23 mouse cellular contexts compared by ENCODE assay signal in genomic region chr6:86076525-86076924, GRCm38 (mm10). TPM values are rescaled to one million over a fixed set of nuclear protein-coding genes. Genes with fewer than 3 reads are reported as not detected.
DNase-seq lines count a peak whose midpoint lies in the region; ATAC-seq and TF ChIP-seq lines count a peak whose summit lies in the region.
"Had no signal": no experiment of that assay in that cellular context is flagged by ENCODE, and none has a peak within 500 bp of the region (broad histone marks: within the 10 kb centered on the region; RNA-seq: fewer than 3 reads in every experiment).

No protein-coding gene starts in this region.

- no peaks in the 10 kb centered on the region for H3K79me2 ChIP-seq in heart, adult 2 months (replicated peaks; ENCODE audit: control insufficient read depth, insufficient read depth, low read length)

- no peak overlapping the region for H3K9ac ChIP-seq in heart, embryonic 12.5 days
- H3K9ac ChIP-seq in heart, adult 2 months (ENCODE audit: low read depth, low read length) = no peak overlapping the region
- no peak overlapping the region for H3K9ac ChIP-seq in liver, embryonic 11.5 days (ENCODE audit: low read depth, low read length)
- no peak overlapping the region for H3K9ac ChIP-seq in liver, postnatal 0 days (replicated peaks)
- H3K9ac ChIP-seq: embryonic facial prominence, embryonic 15.5 days; neural tube, embryonic 13.5 days had no signal

- no peaks in the 10 kb centered on the region for H3K9me3 ChIP-seq in heart, embryonic 12.5 days (replicated peaks)
- no peaks in the 10 kb centered on the region for H3K9me3 ChIP-seq in liver, embryonic 11.5 days (ENCODE audit: control insufficient read depth, low read length)
- no peaks in the 10 kb centered on the region for H3K9me3 ChIP-seq in liver, postnatal 0 days (ENCODE audit: low read length)
- H3K9me3 ChIP-seq: embryonic facial prominence, embryonic 15.5 days; forebrain, embryonic 10.5 days; midbrain, embryonic 10.5 days; neural tube, embryonic 13.5 days had no signal

- H3K36me3 ChIP-seq in heart, embryonic 12.5 days = no peaks in the 10 kb centered on the region
- no peaks in the 10 kb centered on the region for H3K36me3 ChIP-seq in heart, adult 2 months (ENCODE audit: control insufficient read depth, insufficient read depth, low read length)
- no peaks in the 10 kb centered on the region for H3K36me3 ChIP-seq in liver, embryonic 11.5 days (ENCODE audit: control insufficient read depth, insufficient read depth, low read length)
- H3K36me3 ChIP-seq in liver, postnatal 0 days (replicated peaks; ENCODE audit: insufficient read depth, low read length) = no peaks in the 10 kb centered on the region
- H3K36me3 ChIP-seq: embryonic facial prominence, embryonic 15.5 days; forebrain, embryonic 10.5 days; midbrain, embryonic 10.5 days; neural tube, embryonic 13.5 days had no signal

- peak; percentile 51; the same call in 1 of the 2 replicates for ATAC-seq in heart, embryonic 12.5 days (ENCODE audit: insufficient number of reproducible peaks, low FRiP score)
- ATAC-seq in liver, embryonic 11.5 days (replicated peaks; ENCODE audit: low FRiP score) = no peak
- no peak for ATAC-seq in liver, postnatal 0 days
- ATAC-seq: activated CD4-positive, CD25-positive, alpha-beta regulatory T cell, adult 4 months; hindbrain, postnatal 0 days; intestine, embryonic 16.5 days; midbrain, embryonic 16.5 days had no signal

- no peak overlapping the region for H3K4me3 ChIP-seq in heart, embryonic 12.5 days
- H3K4me3 ChIP-seq in heart, adult 2 months = no peak overlapping the region
- no peak overlapping the region for H3K4me3 ChIP-seq in bone marrow, adult 2 months (replicated peaks; ENCODE audit: control insufficient read depth, low read depth, low read length)
- H3K4me3 ChIP-seq in liver, embryonic 11.5 days (ENCODE audit: low read depth, low read length) = no peak overlapping the region
- no peak overlapping the region for H3K4me3 ChIP-seq in liver, postnatal 0 days (ENCODE audit: low read depth, low read length)
- H3K4me3 ChIP-seq: embryonic facial prominence, embryonic 15.5 days; forebrain, embryonic 10.5 days; gastrocnemius, adult 2 months; midbrain, embryonic 10.5 days; myocyte; neural tube, embryonic 13.5 days had no signal

- no peak for DNase-seq in heart, adult 2 months
- DNase-seq in liver, embryonic 11.5 days (ENCODE audit: low spot score) = no peak
- no peak for DNase-seq in liver, postnatal 0 days
- DNase-seq in cerebellum, postnatal 36 days = no peak
- no peak for DNase-seq in lung, postnatal 10 days
- DNase-seq: adrenal gland, postnatal 10 days; B cell, adult 2 months; cerebellum, adult 9-10 months; gastrocnemius, adult 2 months; kidney, postnatal 36 days; layer of hippocampus, adult 9-11 months; thymus, postnatal 14 days had no signal

- 0 out of 2 replicates have a peak overlapping the region, but pooled peaks have one; percentile 58 for H3K27ac ChIP-seq in heart, embryonic 12.5 days (ENCODE audit: poor library complexity, severe bottlenecking)
- no peak overlapping the region for H3K27ac ChIP-seq in heart, adult 2 months
- 0 out of 2 replicates have a peak overlapping the region, but pooled peaks have one; percentile 13 for H3K27ac ChIP-seq in bone marrow, adult 2 months (ENCODE audit: control insufficient read depth, insufficient read depth, low read depth, low read length, poor library complexity)
- peak overlapping the region; percentile 53 for H3K27ac ChIP-seq in liver, embryonic 11.5 days (ENCODE audit: low read depth, low read length)
- H3K27ac ChIP-seq in liver, postnatal 0 days (ENCODE audit: low read depth) = peak overlapping the region; percentile 83; the same call in 1 of the 2 replicates
- H3K27ac ChIP-seq: embryonic facial prominence, embryonic 15.5 days; forebrain, embryonic 10.5 days; gastrocnemius, adult 2 months; hindbrain, postnatal 0 days; midbrain, embryonic 10.5 days had no signal

- WGBS in heart, embryonic 12.5 days = 70% methylated on average over 2 of the region's 2 CpGs
- WGBS in heart, adult 2 months = 74% methylated on average over 2 of the region's 2 CpGs
- 68% methylated on average over 2 of the region's 2 CpGs for WGBS in bone marrow, adult 2 months
- 62% methylated on average over 2 of the region's 2 CpGs for WGBS in liver, embryonic 11.5 days
- WGBS in liver, postnatal 0 days (ENCODE audit: insufficient replicate concordance) = 62% methylated on average over 2 of the region's 2 CpGs

- no peak overlapping the region for H3K4me2 ChIP-seq in heart, embryonic 12.5 days
- H3K4me2 ChIP-seq in liver, embryonic 11.5 days = peak overlapping the region; percentile 86; the same call in 1 of the 2 replicates
- no peak overlapping the region for H3K4me2 ChIP-seq in liver, postnatal 0 days (ENCODE audit: low read depth, low read length)
- H3K4me2 ChIP-seq: embryonic facial prominence, embryonic 15.5 days; neural tube, embryonic 13.5 days had no signal

- no peak for TF ChIP-seq CTCF in heart, adult 2 months (IDR thresholded peaks at IDR 0.05)
- no peak for TF ChIP-seq CTCF in bone marrow, adult 2 months (IDR thresholded peaks at IDR 0.05; ENCODE audit: control insufficient read depth, insufficient read depth, low read length)
- TF ChIP-seq CTCF in liver, postnatal 0 days (IDR thresholded peaks at IDR 0.05; ENCODE audit: low read depth) = no peak

- no peaks in the 10 kb centered on the region for H3K27me3 ChIP-seq in heart, embryonic 12.5 days (replicated peaks)
- H3K27me3 ChIP-seq in heart, adult 2 months (ENCODE audit: control insufficient read depth, insufficient read depth, low read length) = no peaks in the 10 kb centered on the region; the same call in 1 of the 2 replicates
- H3K27me3 ChIP-seq in liver, embryonic 11.5 days (replicated peaks; ENCODE audit: control insufficient read depth, insufficient read depth, low read length) = no peaks in the 10 kb centered on the region
- H3K27me3 ChIP-seq in liver, postnatal 0 days (ENCODE audit: insufficient read depth, low read length) = no peaks in the 10 kb centered on the region
- H3K27me3 ChIP-seq: embryonic facial prominence, embryonic 15.5 days; neural tube, embryonic 13.5 days had no signal

- no peak for TF ChIP-seq POLR2A in heart, adult 2 months (IDR thresholded peaks at IDR 0.05; ENCODE audit: insufficient read depth, low read depth, low read length)
- TF ChIP-seq POLR2A in bone marrow, adult 2 months (IDR thresholded peaks at IDR 0.05; ENCODE audit: borderline replicate concordance, control insufficient read depth, low read depth, low read length) = no peak

- no peaks in the 10 kb centered on the region for H3K4me1 ChIP-seq in heart, embryonic 12.5 days (replicated peaks)
- H3K4me1 ChIP-seq in heart, adult 2 months (ENCODE audit: control insufficient read depth, insufficient read depth, low read length) = no peaks in the 10 kb centered on the region
- H3K4me1 ChIP-seq in bone marrow, adult 2 months (ENCODE audit: control insufficient read depth, insufficient read depth, low read length) = peaks cover 4% of the 10 kb centered on the region; the same call in 1 of the 2 replicates
- peaks cover 45% of the 10 kb centered on the region for H3K4me1 ChIP-seq in liver, embryonic 11.5 days (replicated peaks; ENCODE audit: control insufficient read depth, insufficient read depth, low read length)
- H3K4me1 ChIP-seq in liver, postnatal 0 days (ENCODE audit: insufficient read depth) = peaks cover 40% of the 10 kb centered on the region
- H3K4me1 ChIP-seq: embryonic facial prominence, embryonic 15.5 days had no signal

- intact Hi-C loops in heart, adult 2 months (cut with DNase I) = no loop called here

- no peak for TF ChIP-seq EP300 in heart, adult 2 months (IDR thresholded peaks at IDR 0.05; ENCODE audit: insufficient read depth, low read depth, low read length)
- TF ChIP-seq EP300 in liver, postnatal 0 days (IDR thresholded peaks at IDR 0.05; ENCODE audit: low read depth) = no peak

RNA-seq across cellular contexts. Expression of gene Add2, which starts 48.0 kb away (rescaled TPM):
- polyA plus RNA-seq in heart, embryonic 12.5 days (2016; fragmentation: Nextera tagmentation; extraction: Ambion mirVana) = 10.8 and 12.3 TPM in 2 replicates
- total RNA-seq in heart, adult 2 months (2021) = under 1 TPM; 0.16 to 0.39 TPM
- 0.25 and 0.47 TPM in 2 replicates for polyA plus RNA-seq in heart, adult 2 months (2012; rRNA removed)
- 87.6 and 91.8 TPM in 2 replicates for polyA plus RNA-seq in bone marrow, adult 2 months (2011; ENCODE audit: insufficient read depth, insufficient read length, low replicate concordance, missing spikeins)
- 66.5 and 73.2 TPM in 2 replicates for polyA plus RNA-seq in liver, embryonic 11.5 days (2014; fragmentation: Nextera tagmentation; extraction: Ambion mirVana)
- 22.0 and 28.1 TPM in 2 replicates for polyA plus RNA-seq in liver, postnatal 0 days (2015; fragmentation: Nextera tagmentation; extraction: Ambion mirVana)
- polyA plus RNA-seq: activated CD4-positive, CD25-positive, alpha-beta regulatory T cell, adult 4 months had no signal
